Mouse (Mus musculus) ES-E14 (cell line): ENCODE measurements at regions not wholly inside any gene's neighbourhood (a gene's known extent, or its start where the extent isn't known, plus 50 kb on each side); places are given as distances from the start of the nearest gene placed in this dataset.

Source experiments
- DNase-seq: peaks from one replicate; pipeline ENCODE4 v3.0.0-alpha.2; 2013; ENCODE audit warnings: low read depth, low spot score
- H3K27ac ChIP-seq: 2 replicates; pipeline ENCODE4 v1.5.1; 2012; ENCODE audit warnings: low read depth, mild to moderate bottlenecking, low read length, moderate library complexity, mixed read lengths; ENCODE audit not compliant: poor library complexity, insufficient read depth, severe bottlenecking
- H3K36me3 ChIP-seq: 2 replicates; pipeline ENCODE4 v1.6.1; 2012; ENCODE audit warnings: mild to moderate bottlenecking, low read length, moderate library complexity, mixed read lengths; ENCODE audit not compliant: control insufficient read depth, poor library complexity, insufficient read depth, severe bottlenecking
- H3K4me1 ChIP-seq, 2 experiments: fragments of 150-350 bp in 1 of 2; sonication (generic) in 1 of 2; 2 replicates each; pipeline ENCODE4 v1.6.1; 2012; ENCODE audit warnings: low read length in 2 of 2, mild to moderate bottlenecking in 1 of 2, mixed read lengths in 1 of 2; ENCODE audit not compliant: control insufficient read depth in 2 of 2, insufficient read depth in 2 of 2, poor library complexity in 1 of 2
- H3K4me3 ChIP-seq, 2 experiments: fragments of 150-350 bp in 1 of 2; sonication (generic) in 1 of 2; 2 replicates each; pipeline ENCODE4 v1.5.1; 2012; ENCODE audit warnings: low read length in 2 of 2, low read depth in 1 of 2, mild to moderate bottlenecking in 1 of 2, mixed read lengths in 1 of 2; ENCODE audit not compliant: insufficient read depth in 1 of 2, poor library complexity in 1 of 2, severe bottlenecking in 1 of 2
- H3K9ac ChIP-seq: 2 replicates; pipeline ENCODE4 v1.6.1; 2012; ENCODE audit warnings: low read depth, mild to moderate bottlenecking, low read length, mixed read lengths; ENCODE audit not compliant: poor library complexity, insufficient read depth, severe bottlenecking
- H3K9me3 ChIP-seq: fragments of 150-350 bp; sonication (generic); 2 replicates; pipeline ENCODE4 v1.6.1; 2012; ENCODE audit warnings: low read depth, mild to moderate bottlenecking, low read length; ENCODE audit not compliant: control insufficient read depth, insufficient read depth
- CHD2 ChIP-seq: IDR thresholded peaks from 2 replicates; pipeline ENCODE4 v1.6.1; 2014; ENCODE audit warnings: mild to moderate bottlenecking, low read depth, low read length, inconsistent platforms
- HCFC1 ChIP-seq: IDR thresholded peaks from 2 replicates; pipeline ENCODE4 v1.6.1; 2012; ENCODE audit warnings: low read length, inconsistent platforms, borderline replicate concordance; ENCODE audit not compliant: insufficient read depth
- MAFK ChIP-seq: IDR thresholded peaks from 2 replicates; pipeline ENCODE4 v1.6.1; 2014; ENCODE audit warnings: mild to moderate bottlenecking, low read depth, low read length, inconsistent platforms; ENCODE audit not compliant: insufficient read depth
- ZC3H11A ChIP-seq: IDR thresholded peaks from 2 replicates; pipeline ENCODE4 v1.6.1; 2012; ENCODE audit warnings: low read depth, mild to moderate bottlenecking, inconsistent platforms, low read length, borderline replicate concordance
- ZNF384 ChIP-seq: IDR thresholded peaks from 2 replicates; pipeline ENCODE4 v1.6.1; 2012; ENCODE audit warnings: low read depth, low read length, inconsistent platforms
- in situ Hi-C, 2 experiments: fragments of 600-800 bp; cut with MboI; formaldehyde crosslinking; loops; one replicate each; pipeline ENCODE4 v1.15.1; 2025; ENCODE audit warnings: low sequenced_read_pairs in 2 of 2, inconsistent platforms in 1 of 2; ENCODE audit not compliant: unreplicated experiment in 2 of 2

GRCm38 (mm10) chr8:35243555-35243954 is 522.0 kb upstream of the Gm19410 start:
- Histone ChIP-seq H3K4me3 (no peak overlapping the region), H3K36me3 (no peaks in the 10 kb centered on the region), H3K27ac (no peak overlapping the region), H3K9me3 (no peaks in the 10 kb centered on the region), H3K4me1 (no peaks in the 10 kb centered on the region), H3K9ac (no peak overlapping the region)
- TF ChIP-seq ZNF384 (no peak), MAFK (no peak), HCFC1 (no peak), ZC3H11A (no peak)
- DNase-seq, result no peak
- in situ Hi-C loops, result no loop called here

- in situ Hi-C loops, result no loop called here
- no peak overlapping the region for H3K4me3 ChIP-seq
- H3K4me1 ChIP-seq, result no peaks in the 10 kb centered on the region
- no peak overlapping the region for H3K9ac ChIP-seq
- TF ChIP-seq ZC3H11A (no peak), ZNF384 (no peak), HCFC1 (no peak), MAFK (no peak), CHD2 (no peak)
- no peaks in the 10 kb centered on the region for H3K9me3 ChIP-seq
- H3K27ac ChIP-seq, result no peak overlapping the region
- H3K36me3 ChIP-seq, result no peaks in the 10 kb centered on the region
- DNase-seq, result no peak
Observed at GRCm38 (mm10) chr8:35249747-35250375, 515.7 kb upstream of the Gm19410 start.

- in situ Hi-C loops, result no loop called here
- DNase-seq, result no peak
- H3K9me3 ChIP-seq, result no peaks in the 10 kb centered on the region
- H3K9ac ChIP-seq, result no peak overlapping the region
- no peaks in the 10 kb centered on the region for H3K36me3 ChIP-seq
- no peak overlapping the region for H3K27ac ChIP-seq
- H3K4me3 ChIP-seq, result no peak overlapping the region
- H3K4me1 ChIP-seq, result no peaks in the 10 kb centered on the region
- TF ChIP-seq ZNF384 (no peak), MAFK (no peak), ZC3H11A (no peak), CHD2 (no peak), HCFC1 (no peak)
Observed at GRCm38 (mm10) chr8:35250641-35251040, 514.9 kb upstream of the Gm19410 start.

GRCm38 (mm10) chr8:35253946-35254345 is 511.6 kb upstream of the Gm19410 start:
- no peak overlapping the region for H3K9ac ChIP-seq
- TF ChIP-seq CHD2, result no peak
- TF ChIP-seq ZNF384, result no peak
- no peak for TF ChIP-seq MAFK
- TF ChIP-seq ZC3H11A, result no peak
- TF ChIP-seq HCFC1, result no peak
- no peak overlapping the region for H3K4me3 ChIP-seq
- in situ Hi-C loops, result no loop called here
- no peak overlapping the region for H3K27ac ChIP-seq
- DNase-seq, result no peak
- no peaks in the 10 kb centered on the region for H3K9me3 ChIP-seq
- no peaks in the 10 kb centered on the region for H3K4me1 ChIP-seq
- H3K36me3 ChIP-seq, result no peaks in the 10 kb centered on the region

- in situ Hi-C loops, result no loop called here
- no peaks in the 10 kb centered on the region for H3K9me3 ChIP-seq
- H3K27ac ChIP-seq, result no peak overlapping the region
- DNase-seq, result no peak
- TF ChIP-seq HCFC1 (no peak), CHD2 (no peak), ZNF384 (no peak), ZC3H11A (no peak), MAFK (no peak)
- H3K4me1 ChIP-seq, result no peaks in the 10 kb centered on the region
- no peak overlapping the region for H3K9ac ChIP-seq
- no peak overlapping the region for H3K4me3 ChIP-seq
- no peaks in the 10 kb centered on the region for H3K36me3 ChIP-seq
Observed at GRCm38 (mm10) chr8:35255327-35255726, 510.3 kb upstream of the Gm19410 start.
